Mouse (Mus musculus): Measurements from ENCODE around the gene Spata13. TPM values are rescaled to one million over a fixed set of nuclear protein-coding genes. Genes with fewer than 3 reads are reported as not detected.

The Spata13 gene
- total and polyA plus RNA-seq, 3 experiments: 0.39 to 1.5 TPM; not detected in 1

- TF ChIP-seq UBTF (IDR thresholded peaks at IDR 0.05; ENCODE audit: borderline replicate concordance, insufficient read depth, low read depth, low read length) (no peak), TBP (IDR thresholded peaks at IDR 0.05; ENCODE audit: low read depth, low read length) (no peak)
- Histone ChIP-seq H3K4me1 (ENCODE audit: control insufficient read depth in 1 of 2, insufficient read depth in 2 of 2, low read length in 2 of 2) (no peaks in the 10 kb centered on the region), H3K27ac (ENCODE audit: control insufficient read depth, low read depth, low read length) (no peak overlapping the region), H3K79me2 (ENCODE audit: control insufficient read depth, insufficient read depth, low read length, poor library complexity) (no peaks in the 10 kb centered on the region), H3K9ac (ENCODE audit: control insufficient read depth, low read depth, low read length, poor library complexity, severe bottlenecking) (no peak overlapping the region), H3K36me3 (ENCODE audit: control insufficient read depth in 1 of 2, insufficient read depth in 2 of 2, low read length in 2 of 2) (no peaks in the 10 kb centered on the region), H3K9me3 (replicated peaks; ENCODE audit: insufficient read depth, low read length) (no peaks in the 10 kb centered on the region), H3K4me3 (ENCODE audit: control insufficient read depth in 1 of 2, insufficient read depth in 1 of 2, low read depth in 2 of 2, low read length in 2 of 2) (no peak overlapping the region), H3K27me3 (ENCODE audit: control insufficient read depth in 1 of 2, insufficient read depth in 2 of 2, low read length in 2 of 2) (no peaks in the 10 kb centered on the region)
- no peak for DNase-seq (ENCODE audit: low read depth, low spot score)
Observed at GRCm38 (mm10) chr14:60756271-60756670, 122.5 kb downstream of the Spata13 start.

GRCm38 (mm10) chr14:60757265-60757664 lies 123.5 kb downstream of the Spata13 start:
- H3K27me3 ChIP-seq (ENCODE audit: control insufficient read depth in 1 of 2, insufficient read depth in 2 of 2, low read length in 2 of 2): no peaks in the 10 kb centered on the region
- no peak overlapping the region for H3K4me3 ChIP-seq (ENCODE audit: control insufficient read depth in 1 of 2, insufficient read depth in 1 of 2, low read depth in 2 of 2, low read length in 2 of 2)
- no peaks in the 10 kb centered on the region for H3K36me3 ChIP-seq (ENCODE audit: control insufficient read depth in 1 of 2, insufficient read depth in 2 of 2, low read length in 2 of 2)
- TF ChIP-seq KAT2A (conservative IDR thresholded peaks at IDR 0.05; ENCODE audit: low read depth, low read length) (no peak), ZC3H11A (IDR thresholded peaks at IDR 0.05; ENCODE audit: low read depth, low read length) (no peak), POLR2A (IDR thresholded peaks at IDR 0.05; ENCODE audit: control insufficient read depth in 1 of 2, insufficient read depth in 1 of 2, low read depth in 1 of 2, low read length in 2 of 2, poor library complexity in 1 of 2) (no peak), EP300 (IDR thresholded peaks at IDR 0.05; ENCODE audit: low read depth in 1 of 2, low read length in 2 of 2) (no peak), SMC3 (IDR thresholded peaks at IDR 0.05; ENCODE audit: low read depth, low read length) (no peak), USF2 (IDR thresholded peaks at IDR 0.05; ENCODE audit: borderline replicate concordance in 1 of 2, insufficient read depth in 1 of 2, low read depth in 1 of 2, low read length in 2 of 2) (no peak), MYC (IDR thresholded peaks at IDR 0.05; ENCODE audit: low read depth, low read length) (no peak), CHD2 (IDR thresholded peaks at IDR 0.05; ENCODE audit: low read length) (no peak), RAD21 (IDR thresholded peaks at IDR 0.05; ENCODE audit: low read depth, low read length) (no peak)
- no peaks in the 10 kb centered on the region for H3K9me3 ChIP-seq (replicated peaks; ENCODE audit: insufficient read depth, low read length)
- no peak overlapping the region for H3K27ac ChIP-seq (ENCODE audit: control insufficient read depth, low read depth, low read length)
- H3K4me1 ChIP-seq (ENCODE audit: control insufficient read depth in 1 of 2, insufficient read depth in 2 of 2, low read length in 2 of 2): no peaks in the 10 kb centered on the region
- no peaks in the 10 kb centered on the region for H3K79me2 ChIP-seq (ENCODE audit: control insufficient read depth, insufficient read depth, low read length, poor library complexity)
- no peak for DNase-seq (ENCODE audit: low read depth, low spot score)
- H3K9ac ChIP-seq (ENCODE audit: control insufficient read depth, low read depth, low read length, poor library complexity, severe bottlenecking): no peak overlapping the region

GRCm38 (mm10) chr14:60757722-60758121 lies 123.9 kb downstream of the Spata13 start:
- no peaks in the 10 kb centered on the region for H3K79me2 ChIP-seq (ENCODE audit: control insufficient read depth, insufficient read depth, low read length, poor library complexity)
- no peaks in the 10 kb centered on the region for H3K27me3 ChIP-seq (ENCODE audit: control insufficient read depth in 1 of 2, insufficient read depth in 2 of 2, low read length in 2 of 2)
- no peak for TF ChIP-seq POLR2A (IDR thresholded peaks at IDR 0.05; ENCODE audit: control insufficient read depth in 1 of 2, insufficient read depth in 1 of 2, low read depth in 1 of 2, low read length in 2 of 2, poor library complexity in 1 of 2)
- no peak overlapping the region for H3K4me3 ChIP-seq (ENCODE audit: control insufficient read depth in 1 of 2, insufficient read depth in 1 of 2, low read depth in 2 of 2, low read length in 2 of 2)
- H3K9ac ChIP-seq (ENCODE audit: control insufficient read depth, low read depth, low read length, poor library complexity, severe bottlenecking): no peak overlapping the region
- no peak for DNase-seq (ENCODE audit: low read depth, low spot score)
- H3K4me1 ChIP-seq (ENCODE audit: control insufficient read depth in 1 of 2, insufficient read depth in 2 of 2, low read length in 2 of 2): no peaks in the 10 kb centered on the region
- H3K9me3 ChIP-seq (replicated peaks; ENCODE audit: insufficient read depth, low read length): no peaks in the 10 kb centered on the region
- H3K36me3 ChIP-seq (ENCODE audit: control insufficient read depth in 1 of 2, insufficient read depth in 2 of 2, low read length in 2 of 2): no peaks in the 10 kb centered on the region
- H3K27ac ChIP-seq (ENCODE audit: control insufficient read depth, low read depth, low read length): no peak overlapping the region

Data from MEL (cell line).